Mouse (Mus musculus) liver (tissue): ENCODE results near the gene Fth1.

Experiments
- DNase-seq: peaks from one replicate; pipeline ENCODE4 v3.0.0-alpha.2; 2020; ENCODE audit warnings: mixed read lengths

Gene Fth1

DNA sequence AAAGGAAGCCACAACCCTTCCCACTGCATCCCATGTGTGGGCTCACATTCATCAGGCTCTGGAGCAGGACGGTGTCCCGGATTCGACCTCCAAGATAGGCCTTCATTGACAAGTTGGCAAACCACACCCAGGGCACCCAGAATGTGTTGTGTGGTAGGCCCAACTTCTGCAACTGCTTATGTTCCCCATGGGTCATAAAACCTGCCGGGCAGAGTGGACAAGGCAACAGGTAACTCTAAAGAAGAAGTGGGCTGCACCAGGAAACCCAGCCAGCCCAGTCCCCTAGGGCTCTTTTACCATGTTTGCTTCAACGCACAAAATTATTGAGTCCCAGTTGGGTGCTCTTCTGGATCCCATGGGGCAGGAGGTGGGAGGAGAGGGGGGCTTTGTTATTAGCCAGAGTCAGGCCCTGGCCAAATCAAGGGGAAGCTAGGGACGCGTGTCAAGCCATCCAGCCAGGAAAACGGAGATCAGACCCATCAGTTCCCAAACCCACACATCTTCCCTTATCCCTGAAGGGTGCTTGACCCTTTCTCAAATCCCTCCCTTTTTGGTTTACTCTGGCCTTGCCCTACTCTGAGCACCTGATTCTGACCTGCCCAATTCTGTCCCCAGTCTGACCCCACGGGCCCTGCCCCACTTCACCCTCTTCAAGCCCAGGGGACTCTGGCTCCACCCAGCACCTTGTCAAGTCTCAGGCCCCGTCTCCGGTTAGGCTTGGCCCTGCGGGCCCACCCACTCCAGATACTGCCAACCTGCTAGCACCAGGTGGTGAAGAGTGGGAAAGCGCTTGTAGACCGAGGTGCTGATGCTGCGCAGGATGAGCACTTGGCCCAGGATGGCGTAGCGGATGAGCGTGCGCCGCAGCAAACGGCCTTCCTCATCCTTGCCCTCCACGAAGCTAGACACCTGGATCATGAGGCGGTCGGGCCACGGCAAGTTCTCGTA, 11.9 kb downstream of the Fth1 start:
- no peak for DNase-seq

GRCm38 (mm10) chr19:9993036-9993656, 12.7 kb downstream of the Fth1 start:
- DNase-seq: peak; percentile 89

DNA sequence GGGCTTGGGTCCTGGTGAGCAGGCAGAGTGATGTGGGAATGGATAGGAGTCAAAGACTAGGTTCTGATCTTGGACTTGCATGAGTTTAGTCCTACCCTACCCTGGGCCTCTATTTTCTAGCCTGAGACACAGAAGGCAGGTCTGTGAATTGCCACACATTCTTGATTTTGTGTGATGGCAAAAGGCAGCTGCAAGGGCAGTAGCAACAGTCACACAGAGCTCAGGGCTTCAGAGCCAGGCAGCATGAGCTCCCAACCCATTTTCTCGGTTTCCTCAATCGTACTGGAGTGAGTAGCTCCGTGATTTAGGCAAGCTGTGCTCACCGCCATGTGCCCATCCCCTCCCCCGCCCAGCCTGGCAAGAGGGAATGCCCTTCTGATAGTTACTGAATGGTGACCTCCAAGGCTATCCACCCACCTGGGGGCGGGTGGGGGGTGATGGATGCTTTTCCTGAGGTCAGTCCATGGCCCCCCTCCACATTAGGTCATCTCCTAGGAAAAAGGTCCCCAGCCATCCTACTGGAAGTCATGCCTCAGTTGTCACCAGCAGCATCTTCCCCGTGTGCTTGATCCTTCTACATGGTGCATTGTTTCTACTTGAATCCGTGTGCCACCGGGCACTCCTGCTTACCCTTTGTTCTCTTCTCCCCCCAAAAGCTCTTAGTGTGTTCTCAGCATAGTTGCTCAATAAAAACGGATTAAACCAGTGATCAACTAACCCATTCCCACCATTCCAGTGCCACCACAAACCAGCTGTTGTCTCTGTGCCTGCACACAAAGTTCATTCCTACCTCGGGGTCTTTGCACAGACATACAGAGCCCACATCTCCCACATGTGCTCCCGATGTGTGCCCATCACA, 17.0 kb downstream of the Fth1 start:
- DNase-seq: no peak

- no peak for DNase-seq
Measured at GRCm38 (mm10) chr19:9998063-9998416, 17.6 kb downstream of the Fth1 start.

DNA sequence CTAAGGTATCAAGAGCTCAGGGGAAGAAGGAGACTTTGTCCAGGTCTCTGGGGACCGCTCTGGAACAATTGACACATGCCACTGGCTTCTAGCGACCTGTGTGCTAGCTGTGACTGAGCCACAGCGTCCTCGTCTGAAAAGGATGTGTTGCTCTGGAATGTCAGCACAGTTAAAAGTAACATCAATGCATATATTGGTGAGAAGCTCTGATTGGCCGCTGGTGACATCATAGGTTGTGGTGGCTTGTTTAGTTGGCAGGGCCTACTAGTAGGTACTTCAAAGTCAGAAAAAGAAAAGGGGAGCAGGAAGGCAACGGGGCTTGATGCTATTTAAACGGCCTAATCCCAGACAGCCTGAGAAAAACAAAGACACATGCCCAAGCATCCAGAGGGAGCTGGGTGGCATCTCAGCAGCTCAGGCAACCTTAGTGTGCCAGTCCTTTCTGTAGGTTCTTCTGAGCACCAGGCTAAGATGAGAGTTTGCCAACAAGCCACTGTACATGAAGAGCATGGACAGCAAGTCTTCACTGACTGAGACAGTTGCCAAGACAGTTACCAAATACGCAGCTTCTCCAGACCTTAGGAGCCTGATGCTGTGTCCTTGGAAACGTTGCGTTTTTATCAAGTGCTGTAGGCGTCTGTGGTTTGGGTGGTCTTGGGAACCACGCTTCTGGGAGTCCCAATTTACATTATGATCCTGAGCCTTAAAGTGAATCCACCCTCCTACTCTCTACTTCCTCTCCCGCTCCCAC, 18.5 kb downstream of the Fth1 start:
- DNase-seq: no peak

DNA sequence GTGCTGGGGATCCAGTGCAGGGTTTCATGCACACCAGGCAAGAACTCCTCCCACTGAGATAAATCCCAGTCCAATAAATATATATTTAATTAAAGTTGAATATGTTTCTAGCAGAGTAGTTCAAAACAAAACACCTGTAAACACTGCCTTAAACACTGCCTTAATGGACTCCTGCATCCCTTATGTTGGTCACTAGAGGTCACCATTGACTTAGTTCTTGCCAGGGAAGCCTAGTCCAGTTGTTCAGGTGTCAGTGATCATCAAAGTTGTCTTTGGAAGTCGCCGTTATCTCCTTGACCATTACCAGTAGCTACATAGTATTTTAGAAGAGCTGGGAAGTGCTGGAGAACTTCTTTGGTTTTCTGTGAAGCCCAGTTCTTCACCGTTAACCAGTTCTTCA, 19.9 kb downstream of the Fth1 start:
- peak; percentile 29 for DNase-seq

- DNase-seq: no peak
Measured at GRCm38 (mm10) chr19:10001206-10001969, 21.0 kb downstream of the Fth1 start, which contains the start of the genes Best1 and Rab3il1. Gene Best1, minus strand, starts transcription at chr19:10001633. Gene Rab3il1, plus strand, starts transcription at chr19:10001669.

DNA sequence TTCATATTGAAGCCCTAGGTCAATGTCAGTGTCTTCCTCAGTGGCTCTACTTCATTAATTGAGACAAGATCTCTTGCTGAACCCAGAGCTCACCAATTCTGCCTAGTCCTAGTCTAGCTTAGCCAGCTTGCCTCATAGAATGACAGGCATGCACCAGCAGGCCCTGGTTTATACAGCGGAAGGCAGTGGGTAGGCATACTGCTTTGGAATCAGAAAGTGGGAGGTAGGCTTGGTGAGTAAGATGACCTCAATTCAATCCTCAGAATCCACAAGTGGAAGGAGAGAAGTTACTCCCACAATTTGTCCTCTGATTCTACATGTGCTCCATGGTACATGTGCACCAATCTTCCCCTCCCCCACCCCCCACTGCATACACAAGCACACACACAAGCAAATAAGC, 23.3 kb downstream of the Fth1 start:
- DNase-seq: no peak

- no peak for DNase-seq
Measured at GRCm38 (mm10) chr19:10011408-10011807, 31.0 kb downstream of the Fth1 start.

DNA sequence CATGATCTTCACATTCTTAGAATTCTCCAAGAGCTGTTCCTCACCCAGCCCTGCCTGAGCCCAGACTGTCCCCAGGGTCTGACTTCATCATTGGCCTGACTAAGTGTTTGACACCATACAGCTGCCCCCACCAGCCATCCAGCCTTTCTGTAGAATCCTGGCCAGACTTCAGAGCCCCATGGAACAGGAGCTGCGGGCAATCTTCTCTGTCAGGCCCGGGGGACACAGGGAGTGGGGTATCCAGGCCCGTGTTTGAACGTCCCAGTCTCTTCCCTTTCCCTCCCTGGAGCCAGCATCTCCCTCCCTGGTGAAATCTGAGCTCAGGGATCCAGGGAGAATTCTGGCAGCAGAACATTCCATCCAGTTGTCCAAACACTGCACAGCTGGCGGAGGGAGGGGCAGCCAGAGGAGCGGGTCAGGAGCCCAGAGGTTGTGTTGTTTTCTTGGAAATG, 32.5 kb downstream of the Fth1 start:
- peak; percentile 41 for DNase-seq

DNA sequence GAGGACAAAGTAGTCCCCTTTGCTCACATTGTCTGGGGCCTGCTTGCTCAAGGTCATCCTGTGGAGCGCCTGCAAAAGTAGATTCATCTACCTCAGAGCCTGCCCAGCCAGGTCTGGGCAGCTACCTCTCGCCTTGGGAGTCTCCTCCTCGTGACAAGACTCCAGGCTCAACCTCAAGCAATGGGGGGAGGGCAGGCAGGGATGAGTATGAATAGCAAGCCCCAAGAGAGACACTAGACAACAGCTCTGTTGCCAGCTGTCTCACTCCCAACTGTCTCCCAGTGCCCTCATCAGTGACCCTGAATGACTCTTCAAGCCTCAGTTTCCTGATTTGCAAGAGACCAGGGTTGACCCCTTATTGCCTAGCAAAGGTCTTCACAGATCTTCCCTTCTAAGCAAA, 33.0 kb downstream of the Fth1 start:
- DNase-seq: peak; percentile 62

DNA sequence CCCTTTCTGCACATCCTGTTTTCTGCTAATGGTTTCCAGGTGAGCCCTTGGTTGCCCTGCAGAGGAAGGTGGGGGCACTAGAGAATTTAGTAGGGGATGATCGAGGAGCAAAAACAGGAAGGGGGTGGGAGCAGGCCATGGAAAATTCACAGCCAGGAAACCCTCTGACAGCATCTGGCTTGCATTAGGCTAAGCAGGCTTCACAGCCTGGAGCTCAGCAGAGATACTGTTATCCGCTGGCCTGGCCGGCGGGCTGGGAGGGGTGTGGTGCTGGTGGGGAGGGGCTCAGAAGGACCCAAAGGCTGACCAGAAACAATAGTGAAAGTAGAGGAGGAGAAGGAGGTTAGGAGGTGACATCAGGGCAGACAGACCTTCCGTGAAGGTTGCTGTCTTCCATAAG, 33.5 kb downstream of the Fth1 start:
- DNase-seq: peak; percentile 90

GRCm38 (mm10) chr19:10014824-10015223, 34.4 kb downstream of the Fth1 start:
- DNase-seq: peak; percentile 95

DNA sequence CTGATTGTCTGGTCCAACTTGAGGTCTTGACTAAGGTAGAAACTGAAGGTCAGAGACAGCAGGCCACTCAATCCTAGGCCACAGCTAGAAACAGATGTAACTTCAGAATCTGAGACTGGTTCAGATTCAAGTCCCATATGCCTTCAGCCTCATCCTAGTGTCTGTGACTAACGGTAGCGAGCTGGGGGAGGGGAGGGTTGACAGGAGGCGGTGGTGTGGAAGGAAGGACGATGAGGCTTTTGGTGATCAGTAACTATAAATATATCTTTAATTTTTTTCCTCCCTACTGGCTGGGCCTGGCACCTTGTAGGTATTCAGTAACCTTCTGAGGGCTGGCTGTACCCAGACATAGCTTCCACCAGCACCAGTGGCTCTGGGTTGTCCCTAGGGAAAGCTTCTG, 35.0 kb downstream of the Fth1 start:
- DNase-seq: peak; percentile 70

GRCm38 (mm10) chr19:10016151-10016550, 35.8 kb downstream of the Fth1 start:
- DNase-seq: peak; percentile 77

DNA sequence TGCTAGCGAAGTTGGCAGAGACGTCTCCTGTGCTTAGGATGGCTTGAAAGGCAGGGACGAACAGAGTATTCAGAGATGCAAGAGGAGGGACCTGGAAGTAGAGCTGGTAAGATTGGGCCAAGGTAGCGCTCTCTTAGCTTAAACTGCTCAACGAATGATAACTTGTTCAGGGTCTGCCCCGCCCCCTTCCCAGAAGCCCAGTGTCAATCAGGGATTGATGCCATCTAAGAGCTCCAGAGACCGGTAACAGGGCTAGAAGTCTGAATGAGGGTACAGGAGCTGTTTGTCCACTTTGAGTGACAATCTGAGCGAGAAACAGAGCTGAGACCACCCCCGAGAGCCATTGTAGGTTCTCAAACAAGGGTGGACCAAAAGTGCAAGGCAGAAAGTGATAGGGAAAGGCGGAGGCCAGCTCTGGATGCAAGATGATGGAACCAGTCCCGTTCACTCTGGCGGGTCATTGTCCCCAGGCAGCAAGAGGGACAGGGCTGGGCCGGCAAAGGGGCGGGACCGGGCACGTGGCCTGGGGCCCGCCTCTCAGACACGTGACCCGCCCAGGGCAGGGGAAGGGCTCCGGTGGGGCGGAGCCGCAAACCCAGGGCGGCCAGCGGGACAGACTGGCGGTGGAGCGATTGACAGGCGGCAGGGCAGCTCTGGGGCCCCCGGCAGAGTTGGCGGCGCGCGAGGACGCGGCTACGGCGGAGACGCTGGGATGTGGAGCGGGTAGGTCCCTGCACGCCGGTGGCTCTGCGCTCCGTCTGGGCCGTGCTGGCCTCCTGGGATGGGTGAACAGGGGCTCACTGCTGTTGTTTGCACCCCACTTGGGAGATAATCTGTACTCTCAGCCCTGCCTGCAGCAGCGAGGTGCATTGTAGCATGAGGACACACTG, 37.5 kb downstream of the Fth1 start:
- DNase-seq: peak; percentile 97

DNA sequence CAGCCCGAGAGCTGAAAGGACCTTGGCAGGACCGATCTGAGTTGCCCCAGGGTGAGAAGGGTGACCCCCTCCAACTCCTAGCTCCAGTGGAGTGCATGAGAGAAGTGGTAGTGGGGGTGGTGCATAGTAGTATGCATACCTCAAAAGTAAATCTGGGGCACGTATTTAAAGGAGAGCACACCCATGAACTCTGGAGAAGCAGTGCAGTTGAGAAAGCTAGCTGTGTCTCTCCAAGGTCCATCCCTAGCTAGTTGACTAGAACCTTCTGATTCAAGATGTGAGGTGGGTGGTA, 38.1 kb downstream of the Fth1 start:
- DNase-seq: no peak

GRCm38 (mm10) chr19:10019214-10019760, 38.9 kb downstream of the Fth1 start:
- DNase-seq: no peak

- no peak for DNase-seq
Measured at GRCm38 (mm10) chr19:10021981-10022380, 41.6 kb downstream of the Fth1 start.
